Mouse (Mus musculus) hindbrain, embryonic 14.5 days (tissue): ENCODE data around the gene Cdkal1. TPM values are rescaled to one million over a fixed set of nuclear protein-coding genes. Genes with fewer than 3 reads are reported as not detected.

Source experiments
- ATAC-seq: fragments of 200-750 bp; cut with Nextera tagmentation; 2 replicates; pipeline ENCODE4 v1.8.0; 2017; ENCODE audit warnings: moderate number of reproducible peaks, mild to moderate bottlenecking, moderate TSS enrichment, moderate library complexity; ENCODE audit not compliant: low FRiP score
- DNase-seq: peaks from one replicate; pipeline ENCODE4 v3.0.0-alpha.2; 2015; ENCODE audit warnings: low spot score
- H3K27ac ChIP-seq: fragments of 300-500 bp; sonication (generic); 2 replicates; pipeline ENCODE4 v1.5.1; 2014; ENCODE audit warnings: mild to moderate bottlenecking, moderate library complexity
- H3K27me3 ChIP-seq: fragments of 300-500 bp; sonication (generic); 2 replicates; pipeline ENCODE4 v1.6.1; 2014; ENCODE audit warnings: mild to moderate bottlenecking, low read length, mixed read lengths; ENCODE audit not compliant: control insufficient read depth, insufficient read depth
- H3K36me3 ChIP-seq: fragments of 300-500 bp; sonication (generic); replicated peaks from 2 replicates; pipeline ENCODE4 v1.6.1; 2014; ENCODE audit not compliant: control insufficient read depth, insufficient read depth
- H3K4me1 ChIP-seq: fragments of 300-500 bp; sonication (generic); replicated peaks from 2 replicates; pipeline ENCODE4 v1.6.1; 2014; ENCODE audit warnings: antibody characterized with exemption, low read length, mixed read lengths; ENCODE audit not compliant: control insufficient read depth, insufficient read depth
- H3K4me2 ChIP-seq: fragments of 300-500 bp; sonication (generic); replicated peaks from 2 replicates; pipeline ENCODE4 v1.6.1; 2014; ENCODE audit warnings: mild to moderate bottlenecking, moderate library complexity
- H3K4me3 ChIP-seq: fragments of 300-500 bp; sonication (generic); replicated peaks from 2 replicates; pipeline ENCODE4 v1.5.1; 2014; ENCODE audit warnings: mild to moderate bottlenecking, low read length
- H3K9ac ChIP-seq: fragments of 300-500 bp; sonication (generic); 2 replicates; pipeline ENCODE4 v1.6.1; 2014
- H3K9me3 ChIP-seq: fragments of 300-500 bp; sonication (generic); 2 replicates; pipeline ENCODE4 v1.6.1; 2016; ENCODE audit warnings: low read length; ENCODE audit not compliant: control insufficient read depth
- WGBS: fragments of 180-500 bp; shearing (Covaris S2); extraction: QIAGEN DNeasy Blood & Tissue Kit; methylation state at CpG from one replicate; pipeline ENCODE4 v1.1.7; 2014; 5-methylcytosine and 5-hydroxymethylcytosine counted together
- polyA plus RNA-seq: library from polyadenylated mRNA; unstranded; fragments of >200 nt; fragmentation: Nextera tagmentation; extraction: Ambion mirVana; gene quantifications from 2 replicates; pipeline ENCODE4 v1.2.1, GENCODE M21; 2014

Cdkal1 gene
- polyA plus RNA-seq, 1 experiment from 2014 or later, result 19.4 TPM

DNA sequence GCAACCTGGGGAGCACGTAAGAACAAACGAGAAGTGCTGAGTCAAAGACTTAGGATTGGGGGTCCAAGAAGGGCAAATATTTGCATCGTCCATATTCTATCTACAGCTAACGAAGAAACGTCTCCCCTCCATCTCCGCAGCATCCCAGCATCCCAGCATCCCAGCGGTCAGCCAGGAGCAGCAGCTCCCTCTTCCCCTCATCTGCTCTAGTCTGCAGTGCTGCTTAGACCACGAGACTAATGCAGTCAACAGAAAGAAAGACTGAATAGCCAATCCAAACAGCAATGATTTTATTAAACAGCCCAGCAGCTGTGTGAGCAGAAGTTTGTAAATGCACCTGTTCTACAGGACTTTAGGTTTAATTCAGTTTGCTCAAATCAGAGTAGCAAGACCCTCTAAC, 32.0 kb downstream of the Cdkal1 start:
- DNase-seq (no peak), ATAC-seq (no peak)
- H3K4me3 ChIP-seq, result no peak overlapping the region
- H3K4me1 ChIP-seq, result peaks cover 8% of the 10 kb centered on the region
- H3K9me3 ChIP-seq, result no peaks in the 10 kb centered on the region
- H3K36me3 ChIP-seq, result no peaks in the 10 kb centered on the region
- H3K9ac ChIP-seq, result no peak overlapping the region
- peak overlapping the region; percentile 47; the same call in 1 of the 2 replicates for H3K27ac ChIP-seq
- WGBS, result 77% methylated on average over 8 of the region's 8 CpGs
- no peaks in the 10 kb centered on the region for H3K27me3 ChIP-seq
- H3K4me2 ChIP-seq, result no peak overlapping the region

DNA sequence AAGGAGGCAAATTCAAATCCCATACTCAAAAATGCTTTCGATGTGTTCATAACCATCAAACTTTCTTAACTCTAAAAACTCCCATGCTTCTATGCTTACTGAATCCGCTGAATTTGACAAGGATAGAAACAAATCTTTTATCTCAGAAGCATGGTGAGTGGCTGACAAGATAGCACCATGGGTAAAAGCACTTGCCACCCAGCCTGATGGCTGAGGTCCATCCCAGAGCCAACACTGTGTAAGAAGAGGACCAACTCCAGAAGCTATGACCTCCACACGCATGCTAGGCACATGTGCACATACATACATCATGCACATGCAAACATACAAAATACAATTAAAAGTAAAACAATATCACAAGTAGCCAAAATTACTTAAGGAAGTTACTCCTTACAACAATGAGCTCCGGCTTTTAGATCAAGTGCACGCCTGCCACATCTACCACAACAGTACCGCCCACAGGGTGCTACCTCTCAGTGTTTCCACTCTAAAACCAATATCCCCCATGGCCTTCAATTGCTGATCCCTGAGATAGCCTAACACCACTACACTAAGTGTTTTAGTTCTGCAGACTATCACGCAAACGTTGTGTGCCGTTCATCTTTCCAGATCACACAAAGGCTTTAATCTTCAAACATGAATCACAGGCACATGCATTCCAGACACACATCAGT, 35.4 kb downstream of the Cdkal1 start:
- Histone ChIP-seq H3K9me3 (no peaks in the 10 kb centered on the region), H3K27me3 (no peaks in the 10 kb centered on the region), H3K4me1 (peaks cover 8% of the 10 kb centered on the region; the same call in 1 of the 2 replicates), H3K4me2 (no peak overlapping the region), H3K27ac (no peak overlapping the region), H3K4me3 (no peak overlapping the region), H3K36me3 (no peaks in the 10 kb centered on the region), H3K9ac (no peak overlapping the region)
- ATAC-seq (no peak), DNase-seq (no peak)
- WGBS, result 94% methylated on average over 9 of the region's 9 CpGs

DNA sequence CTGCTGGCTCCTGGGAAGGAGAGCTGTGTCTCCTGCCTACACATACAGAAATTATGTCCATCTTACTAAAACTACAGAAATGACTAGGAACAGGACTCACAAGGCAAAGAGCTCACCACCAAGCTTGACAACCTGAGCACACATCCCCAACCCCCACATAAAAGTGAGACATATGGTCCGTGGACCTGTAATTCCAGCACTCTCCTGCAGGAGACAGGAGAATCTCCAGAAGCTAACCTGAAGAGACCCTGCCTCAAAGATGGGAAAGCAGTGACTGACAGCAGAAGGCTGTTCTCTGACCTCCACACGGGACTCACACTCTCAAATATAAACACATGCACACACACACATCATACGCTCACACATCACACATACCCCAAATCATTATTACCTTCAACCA, 36.3 kb downstream of the Cdkal1 start:
- no peak overlapping the region for H3K9ac ChIP-seq
- H3K9me3 ChIP-seq, result no peaks in the 10 kb centered on the region
- no peak overlapping the region for H3K4me2 ChIP-seq
- 91% methylated on average over 3 of the region's 3 CpGs for WGBS
- H3K36me3 ChIP-seq, result no peaks in the 10 kb centered on the region
- no peak overlapping the region for H3K27ac ChIP-seq
- no peaks in the 10 kb centered on the region for H3K27me3 ChIP-seq
- 0 out of 2 replicates have a peak, but pooled peaks cover 4% of the 10 kb centered on the region for H3K4me1 ChIP-seq
- no peak for DNase-seq
- no peak for ATAC-seq
- no peak overlapping the region for H3K4me3 ChIP-seq

DNA sequence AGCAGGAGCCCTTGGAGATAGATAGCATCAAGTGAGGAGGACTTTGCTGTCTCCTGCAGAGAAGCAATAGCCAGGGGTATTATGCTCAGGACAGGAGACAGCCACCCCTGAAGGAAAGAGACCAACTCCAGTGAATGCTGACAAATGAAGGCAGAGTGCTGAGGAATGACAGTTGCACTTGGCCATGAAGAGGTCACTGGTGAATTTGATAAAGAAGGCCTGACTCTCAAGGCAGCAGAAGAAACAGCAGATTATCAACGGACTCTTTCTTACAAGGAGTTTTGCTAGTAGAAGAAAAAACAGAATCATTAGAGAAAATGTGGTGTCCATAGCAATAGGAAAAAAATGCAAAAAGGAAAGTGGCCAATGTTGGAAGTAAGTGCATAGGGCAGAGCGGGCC, 37.2 kb downstream of the Cdkal1 start:
- H3K27me3 ChIP-seq, result no peaks in the 10 kb centered on the region
- H3K9ac ChIP-seq, result no peak overlapping the region
- no peak overlapping the region for H3K4me3 ChIP-seq
- no peaks in the 10 kb centered on the region for H3K36me3 ChIP-seq
- WGBS, result 90% methylated on average over 2 of the region's 2 CpGs
- H3K4me1 ChIP-seq, result no peaks in the 10 kb centered on the region
- no peak overlapping the region for H3K27ac ChIP-seq
- H3K4me2 ChIP-seq, result no peak overlapping the region
- ATAC-seq, result no peak
- no peak for DNase-seq
- H3K9me3 ChIP-seq, result no peaks in the 10 kb centered on the region

DNA sequence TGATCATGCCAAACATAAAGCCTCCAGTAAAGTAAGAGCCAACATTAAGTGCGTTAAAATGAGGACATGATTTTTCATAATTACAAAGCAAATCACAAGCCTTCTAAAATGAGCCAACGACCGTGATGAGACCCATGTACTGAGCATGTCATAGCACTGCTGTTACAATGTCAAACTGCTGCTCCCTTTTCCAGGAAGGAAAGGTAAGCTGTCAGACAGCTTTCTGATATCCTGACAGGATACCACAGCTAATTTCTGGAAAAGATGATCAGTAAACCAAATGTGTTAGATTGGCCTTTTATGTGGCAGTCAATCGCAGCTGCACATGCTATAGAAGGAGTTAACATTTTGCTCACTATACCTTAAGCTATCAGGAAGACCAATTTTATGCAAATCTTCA, 44.7 kb downstream of the Cdkal1 start:
- no peaks in the 10 kb centered on the region for H3K27me3 ChIP-seq
- 68% methylated on average over 4 of the region's 4 CpGs for WGBS
- H3K9ac ChIP-seq, result no peak overlapping the region
- H3K4me2 ChIP-seq, result no peak overlapping the region
- no peak for DNase-seq
- no peaks in the 10 kb centered on the region for H3K36me3 ChIP-seq
- H3K9me3 ChIP-seq, result no peaks in the 10 kb centered on the region
- ATAC-seq, result no peak
- no peaks in the 10 kb centered on the region for H3K4me1 ChIP-seq
- no peak overlapping the region for H3K4me3 ChIP-seq
- no peak overlapping the region for H3K27ac ChIP-seq

DNA sequence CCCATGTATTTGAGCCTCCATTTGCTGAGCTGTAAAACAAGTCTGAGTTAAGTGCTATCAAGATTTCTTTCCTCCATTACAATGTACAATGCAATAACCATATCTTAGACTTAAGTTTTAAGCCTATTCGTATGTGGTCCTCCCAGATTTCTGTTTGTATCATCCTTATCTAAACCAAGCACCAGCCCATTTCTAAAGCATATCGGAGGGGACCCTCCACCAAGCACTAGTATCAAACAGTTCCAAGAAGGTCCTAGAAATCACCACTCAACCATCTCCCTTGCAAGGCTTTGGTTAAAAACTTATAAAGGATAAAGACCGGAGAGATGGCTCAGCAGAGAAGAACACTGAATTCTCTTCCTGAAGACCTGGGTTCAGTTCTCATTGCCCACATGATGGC, 47.1 kb downstream of the Cdkal1 start:
- Histone ChIP-seq H3K4me3 (no peak overlapping the region), H3K36me3 (no peaks in the 10 kb centered on the region), H3K9me3 (no peaks in the 10 kb centered on the region), H3K4me2 (no peak overlapping the region), H3K27me3 (no peaks in the 10 kb centered on the region), H3K4me1 (no peaks in the 10 kb centered on the region), H3K9ac (no peak overlapping the region), H3K27ac (no peak overlapping the region)
- DNase-seq, result no peak
- WGBS, result 95% methylated on average over 3 of the region's 3 CpGs
- ATAC-seq, result no peak

DNA sequence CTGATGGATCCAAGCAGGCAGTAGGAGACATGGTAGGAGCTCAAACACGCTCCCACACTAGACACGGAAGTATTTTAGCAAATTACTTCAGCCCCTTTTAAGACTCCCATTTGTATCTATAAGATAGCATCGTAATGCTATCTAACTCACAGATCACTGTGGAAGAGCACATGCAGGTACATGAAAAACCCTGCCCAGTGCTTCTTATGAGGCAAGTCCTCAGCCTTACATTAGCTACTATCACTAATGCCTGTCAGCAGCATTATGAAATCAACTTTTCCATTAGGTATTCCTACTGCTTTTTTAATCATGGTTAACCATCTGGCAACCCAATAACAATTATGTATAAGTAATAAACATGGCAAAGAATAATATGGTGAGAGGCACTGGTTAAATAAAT, 47.5 kb downstream of the Cdkal1 start:
- Histone ChIP-seq H3K9me3 (no peaks in the 10 kb centered on the region), H3K27me3 (no peaks in the 10 kb centered on the region), H3K4me3 (no peak overlapping the region), H3K4me2 (no peak overlapping the region), H3K36me3 (no peaks in the 10 kb centered on the region), H3K9ac (no peak overlapping the region), H3K27ac (no peak overlapping the region), H3K4me1 (no peaks in the 10 kb centered on the region)
- DNase-seq (no peak), ATAC-seq (no peak)
- 93% methylated on average over 3 of the region's 3 CpGs for WGBS

DNA sequence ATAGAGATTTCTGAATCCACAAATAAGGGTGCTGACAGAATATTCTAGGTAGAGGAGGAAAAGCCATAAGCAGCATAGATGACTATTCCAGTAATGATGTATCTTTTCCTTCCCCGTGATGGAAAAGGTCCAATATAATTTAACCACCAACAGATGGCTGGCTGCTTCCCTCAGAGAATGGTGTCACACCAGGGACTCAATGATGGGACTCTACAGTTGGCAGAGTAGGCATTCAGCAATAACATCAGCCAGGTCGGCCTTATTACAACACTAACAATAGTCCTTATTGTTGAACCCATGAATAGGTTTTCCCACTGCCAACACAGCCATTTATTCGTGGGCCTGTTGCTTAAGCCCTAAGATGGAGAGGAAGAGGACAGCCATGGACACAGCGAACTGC, 48.6 kb downstream of the Cdkal1 start:
- Histone ChIP-seq H3K36me3 (no peaks in the 10 kb centered on the region), H3K4me1 (no peaks in the 10 kb centered on the region), H3K4me2 (no peak overlapping the region), H3K9ac (no peak overlapping the region), H3K27ac (no peak overlapping the region), H3K4me3 (no peak overlapping the region), H3K27me3 (no peaks in the 10 kb centered on the region), H3K9me3 (no peaks in the 10 kb centered on the region)
- no peak for DNase-seq
- 46% methylated on average over 4 of the region's 4 CpGs for WGBS
- no peak for ATAC-seq

DNA sequence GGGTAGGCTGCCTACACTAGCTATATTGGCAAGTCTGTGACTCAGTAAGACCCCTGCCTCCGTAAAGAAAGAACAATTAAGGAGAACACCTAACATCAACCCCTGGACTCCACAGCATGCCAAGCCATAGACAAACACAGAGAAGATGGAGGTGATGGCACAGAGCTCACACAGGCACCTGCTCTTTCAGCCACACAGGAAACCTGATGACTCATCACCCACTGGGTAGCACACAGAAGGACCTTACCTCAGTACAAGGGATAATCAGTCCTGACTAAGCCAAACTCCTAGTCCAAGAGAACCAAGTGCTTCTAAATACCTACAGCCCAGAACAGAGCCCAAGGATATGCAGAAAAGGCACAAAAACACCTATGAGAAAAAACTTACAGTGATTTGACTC, 50.2 kb downstream of the Cdkal1 start:
- Histone ChIP-seq H3K27ac (no peak overlapping the region), H3K4me3 (no peak overlapping the region), H3K4me1 (no peaks in the 10 kb centered on the region), H3K27me3 (no peaks in the 10 kb centered on the region), H3K9ac (no peak overlapping the region), H3K4me2 (no peak overlapping the region), H3K36me3 (no peaks in the 10 kb centered on the region), H3K9me3 (no peaks in the 10 kb centered on the region)
- ATAC-seq (no peak), DNase-seq (no peak)
- 96% methylated on average over 1 of the region's 1 CpGs for WGBS

DNA sequence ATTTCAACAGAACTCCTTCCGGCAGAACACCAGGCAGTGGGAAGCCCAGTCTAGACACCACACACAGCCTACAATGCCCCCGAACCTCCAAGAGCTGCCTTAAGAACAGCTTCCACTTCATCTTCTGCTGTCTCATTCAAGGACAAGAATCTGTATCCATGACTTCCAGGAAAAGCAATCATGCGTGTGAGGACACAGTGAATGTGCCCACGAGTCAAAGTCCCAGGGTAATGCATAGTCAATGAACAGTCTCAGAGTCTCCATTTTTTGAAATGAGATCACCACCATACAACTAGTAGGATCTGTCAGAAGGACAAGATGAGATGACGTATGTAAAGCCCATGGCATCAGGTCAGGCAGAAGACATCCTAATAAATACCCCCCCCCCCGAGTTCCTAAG, 51.4 kb downstream of the Cdkal1 start:
- Histone ChIP-seq H3K9ac (no peak overlapping the region), H3K9me3 (no peaks in the 10 kb centered on the region), H3K4me3 (no peak overlapping the region), H3K36me3 (no peaks in the 10 kb centered on the region), H3K4me2 (no peak overlapping the region), H3K4me1 (no peaks in the 10 kb centered on the region), H3K27ac (no peak overlapping the region), H3K27me3 (no peaks in the 10 kb centered on the region)
- WGBS, result 51% methylated on average over 6 of the region's 6 CpGs
- ATAC-seq, result no peak
- no peak for DNase-seq
